Mouse (Mus musculus): ENCODE results near the gene Dync1li1. TPM values are rescaled to one million over a fixed set of nuclear protein-coding genes. Genes with fewer than 3 reads are reported as not detected.

The Dync1li1 gene
- polyA plus RNA-seq, 1 experiment from 2014 or later: 45.4 TPM

DNA sequence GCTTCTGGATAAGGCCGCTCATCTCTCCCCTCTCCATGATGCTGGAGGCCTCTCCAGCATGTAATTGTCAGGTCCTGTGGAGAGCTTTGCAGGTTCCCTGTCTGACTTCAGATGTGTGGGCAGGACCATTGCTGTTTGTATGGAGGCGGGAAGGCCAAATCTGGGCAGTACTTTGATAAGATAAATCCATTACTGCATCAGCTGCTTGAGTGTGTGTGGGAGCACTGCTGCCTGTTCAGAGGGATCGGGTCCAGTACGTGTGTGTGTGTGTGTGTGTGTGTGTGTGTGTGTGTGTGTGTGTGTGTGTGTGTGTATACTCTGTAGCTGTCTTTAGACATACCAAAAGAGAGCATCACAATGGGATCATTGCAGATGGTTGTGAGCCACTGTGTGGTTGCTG is 56.6 kb downstream of the Dync1li1 start:
- no peak overlapping the region for H3K9ac ChIP-seq (ENCODE audit: low read depth, low read length)
- DNase-seq (ENCODE audit: low spot score): no peak
- no peak overlapping the region for H3K4me3 ChIP-seq (replicated peaks; ENCODE audit: low read depth, low read length)
- no peaks in the 10 kb centered on the region for H3K27me3 ChIP-seq (ENCODE audit: insufficient read depth, low read length)
- H3K27ac ChIP-seq: no peak overlapping the region
- no peak for ATAC-seq (replicated peaks; ENCODE audit: low FRiP score, low read depth)
- 0 out of 2 replicates have a peak, but pooled peaks cover 5% of the 10 kb centered on the region for H3K4me1 ChIP-seq (replicated peaks; ENCODE audit: insufficient read depth, low read length)
- H3K4me2 ChIP-seq (ENCODE audit: low read length): no peak overlapping the region
- 73% methylated on average over 4 of the region's 4 CpGs for WGBS
- peaks cover 28% of the 10 kb centered on the region; the same call in 1 of the 2 replicates for H3K36me3 ChIP-seq (ENCODE audit: insufficient read depth, low read length)
- no peak for TF ChIP-seq CTCF (IDR thresholded peaks at IDR 0.05; ENCODE audit: low read depth)
- H3K9me3 ChIP-seq (replicated peaks; ENCODE audit: low read length): no peaks in the 10 kb centered on the region

DNA sequence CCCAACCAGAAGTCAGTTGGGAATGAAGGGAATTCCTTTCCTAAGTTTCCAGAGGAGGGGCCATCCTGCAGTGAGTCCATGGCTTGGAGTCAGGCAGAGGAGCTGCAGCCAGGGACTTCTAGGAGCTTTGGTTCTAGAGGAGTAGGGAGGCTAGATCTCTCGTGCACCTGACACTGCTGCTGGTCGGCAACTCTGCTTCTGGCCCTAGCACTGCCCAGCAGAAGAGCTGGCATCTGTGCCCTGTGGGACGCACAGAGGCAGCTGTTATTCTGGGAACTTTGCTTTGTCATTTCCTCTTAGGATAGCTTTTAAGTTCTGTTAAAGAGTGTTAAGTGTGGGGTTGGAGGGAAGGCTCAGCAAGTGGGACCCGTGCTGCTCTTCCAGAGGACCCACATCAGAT is 57.1 kb downstream of the Dync1li1 start:
- WGBS: 69% methylated on average over 4 of the region's 4 CpGs
- DNase-seq (ENCODE audit: low spot score) (no peak), ATAC-seq (replicated peaks; ENCODE audit: low FRiP score, low read depth) (no peak)
- Histone ChIP-seq H3K4me1 (replicated peaks; ENCODE audit: insufficient read depth, low read length) (0 out of 2 replicates have a peak, but pooled peaks cover 5% of the 10 kb centered on the region), H3K9me3 (replicated peaks; ENCODE audit: low read length) (no peaks in the 10 kb centered on the region), H3K4me2 (ENCODE audit: low read length) (no peak overlapping the region), H3K36me3 (ENCODE audit: insufficient read depth, low read length) (peaks cover 25% of the 10 kb centered on the region; the same call in 1 of the 2 replicates), H3K4me3 (replicated peaks; ENCODE audit: low read depth, low read length) (no peak overlapping the region), H3K9ac (ENCODE audit: low read depth, low read length) (no peak overlapping the region), H3K27ac (no peak overlapping the region), H3K27me3 (ENCODE audit: insufficient read depth, low read length) (no peaks in the 10 kb centered on the region)
- no peak for TF ChIP-seq CTCF (IDR thresholded peaks at IDR 0.05; ENCODE audit: low read depth)

DNA sequence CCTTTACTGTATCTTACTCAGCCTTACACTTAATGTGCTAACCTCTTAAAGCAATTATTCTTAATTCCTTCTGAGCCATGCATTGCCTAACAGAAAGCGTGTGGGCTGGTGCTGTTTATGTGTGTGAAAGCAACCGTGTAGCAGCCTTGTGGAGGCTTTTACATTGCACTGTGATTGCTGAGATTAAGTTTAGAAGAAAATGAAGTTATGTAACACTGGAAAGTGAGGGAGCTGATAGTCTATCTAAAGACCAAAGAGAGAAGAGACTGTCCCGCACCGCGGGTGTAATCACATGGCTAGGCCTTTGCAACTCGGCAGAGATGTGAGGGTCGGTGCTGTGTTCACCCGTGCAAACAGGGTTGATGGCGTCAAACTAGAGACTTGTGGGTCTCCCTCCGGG is 58.4 kb downstream of the Dync1li1 start:
- H3K27ac ChIP-seq: no peak overlapping the region
- 50% methylated on average over 10 of the region's 10 CpGs for WGBS
- H3K27me3 ChIP-seq (ENCODE audit: insufficient read depth, low read length): no peaks in the 10 kb centered on the region
- DNase-seq (ENCODE audit: low spot score): no peak
- no peak overlapping the region for H3K9ac ChIP-seq (ENCODE audit: low read depth, low read length)
- no peak for ATAC-seq (replicated peaks; ENCODE audit: low FRiP score, low read depth)
- no peak overlapping the region for H3K4me3 ChIP-seq (replicated peaks; ENCODE audit: low read depth, low read length)
- H3K9me3 ChIP-seq (replicated peaks; ENCODE audit: low read length): no peaks in the 10 kb centered on the region
- H3K4me2 ChIP-seq (ENCODE audit: low read length): no peak overlapping the region
- H3K36me3 ChIP-seq (ENCODE audit: insufficient read depth, low read length): peaks cover 21% of the 10 kb centered on the region; the same call in 1 of the 2 replicates
- no peak for TF ChIP-seq CTCF (IDR thresholded peaks at IDR 0.05; ENCODE audit: low read depth)
- 0 out of 2 replicates have a peak, but pooled peaks cover 5% of the 10 kb centered on the region for H3K4me1 ChIP-seq (replicated peaks; ENCODE audit: insufficient read depth, low read length)

- Histone ChIP-seq H3K4me3 (replicated peaks; ENCODE audit: low read depth, low read length) (no peak overlapping the region), H3K4me1 (replicated peaks; ENCODE audit: insufficient read depth, low read length) (0 out of 2 replicates have a peak, but pooled peaks cover 5% of the 10 kb centered on the region), H3K27me3 (ENCODE audit: insufficient read depth, low read length) (no peaks in the 10 kb centered on the region), H3K9me3 (replicated peaks; ENCODE audit: low read length) (no peaks in the 10 kb centered on the region), H3K27ac (no peak overlapping the region), H3K36me3 (ENCODE audit: insufficient read depth, low read length) (peaks cover 21% of the 10 kb centered on the region; the same call in 1 of the 2 replicates), H3K4me2 (ENCODE audit: low read length) (no peak overlapping the region), H3K9ac (ENCODE audit: low read depth, low read length) (no peak overlapping the region)
- 69% methylated on average over 12 of the region's 12 CpGs for WGBS
- no peak for DNase-seq (ENCODE audit: low spot score)
- TF ChIP-seq CTCF (IDR thresholded peaks at IDR 0.05; ENCODE audit: low read depth): no peak
- ATAC-seq (replicated peaks; ENCODE audit: low FRiP score, low read depth): no peak
Measured at GRCm38 (mm10) chr9:114747466-114747865, 58.9 kb downstream of the Dync1li1 start.

GRCm38 (mm10) chr9:114751582-114751981 is 63.0 kb downstream of the Dync1li1 start:
- no peak for ATAC-seq (replicated peaks; ENCODE audit: low FRiP score, low read depth)
- no peak overlapping the region for H3K27ac ChIP-seq
- 0 out of 2 replicates have a peak, but pooled peaks cover 5% of the 10 kb centered on the region for H3K4me1 ChIP-seq (replicated peaks; ENCODE audit: insufficient read depth, low read length)
- no peak overlapping the region for H3K4me2 ChIP-seq (ENCODE audit: low read length)
- no peaks in the 10 kb centered on the region for H3K27me3 ChIP-seq (ENCODE audit: insufficient read depth, low read length)
- peak; percentile 50 for TF ChIP-seq CTCF (IDR thresholded peaks at IDR 0.05; ENCODE audit: low read depth)
- no peaks in the 10 kb centered on the region for H3K9me3 ChIP-seq (replicated peaks; ENCODE audit: low read length)
- peaks cover 26% of the 10 kb centered on the region; the same call in 1 of the 2 replicates for H3K36me3 ChIP-seq (ENCODE audit: insufficient read depth, low read length)
- no peak overlapping the region for H3K9ac ChIP-seq (ENCODE audit: low read depth, low read length)
- 80% methylated on average over 3 of the region's 3 CpGs for WGBS
- no peak overlapping the region for H3K4me3 ChIP-seq (replicated peaks; ENCODE audit: low read depth, low read length)
- DNase-seq (ENCODE audit: low spot score): no peak

- Histone ChIP-seq H3K4me3 (replicated peaks; ENCODE audit: low read depth, low read length) (no peak overlapping the region), H3K27ac (no peak overlapping the region), H3K4me2 (ENCODE audit: low read length) (peak overlapping the region; percentile 61; the same call in 1 of the 2 replicates), H3K9me3 (replicated peaks; ENCODE audit: low read length) (no peaks in the 10 kb centered on the region), H3K9ac (ENCODE audit: low read depth, low read length) (0 out of 2 replicates have a peak overlapping the region, but pooled peaks have one; percentile 50), H3K27me3 (ENCODE audit: insufficient read depth, low read length) (no peaks in the 10 kb centered on the region), H3K4me1 (replicated peaks; ENCODE audit: insufficient read depth, low read length) (0 out of 2 replicates have a peak, but pooled peaks cover 3% of the 10 kb centered on the region), H3K36me3 (ENCODE audit: insufficient read depth, low read length) (peaks cover 31% of the 10 kb centered on the region; the same call in 1 of the 2 replicates)
- TF ChIP-seq CTCF (IDR thresholded peaks at IDR 0.05; ENCODE audit: low read depth): no peak
- ATAC-seq (replicated peaks; ENCODE audit: low FRiP score, low read depth): no peak
- WGBS: 75% methylated on average over 9 of the region's 9 CpGs
- no peak for DNase-seq (ENCODE audit: low spot score)
Measured at GRCm38 (mm10) chr9:114752311-114752710, 63.7 kb downstream of the Dync1li1 start.
